Mouse (Mus musculus) limb, embryonic 14.5 days (tissue): ENCODE data around the gene 9930111J21Rik2. TPM values are rescaled to one million over a fixed set of nuclear protein-coding genes. Genes with fewer than 3 reads are reported as not detected.
"Not testable (repeated sequence)": the region's sequence is repeated elsewhere in the genome, so short reads cannot be mapped to it uniquely, and the experiment has no call there.

Experiments
- ATAC-seq: fragments of 200-750 bp; cut with Nextera tagmentation; 2 replicates; pipeline ENCODE4 v1.8.0; 2017; ENCODE audit warnings: low read depth, moderate number of reproducible peaks, moderate TSS enrichment; ENCODE audit not compliant: low FRiP score
- DNase-seq: peaks from one replicate; pipeline ENCODE4 v3.0.0-alpha.2; 2015; ENCODE audit warnings: low spot score
- H3K27ac ChIP-seq: fragments of 300-500 bp; sonication (generic); replicated peaks from 2 replicates; pipeline ENCODE4 v1.5.1; 2014; ENCODE audit warnings: low read depth, mild to moderate bottlenecking, low read length, moderate library complexity, mixed read lengths
- H3K27me3 ChIP-seq: fragments of 300-500 bp; sonication (generic); 2 replicates; pipeline ENCODE4 v1.6.1; 2014; ENCODE audit warnings: low read length, mixed read lengths; ENCODE audit not compliant: control insufficient read depth, insufficient read depth
- H3K36me3 ChIP-seq: fragments of 300-500 bp; sonication (generic); 2 replicates; pipeline ENCODE4 v1.6.1; 2014; ENCODE audit warnings: mild to moderate bottlenecking, low read length, moderate library complexity, mixed read lengths; ENCODE audit not compliant: control insufficient read depth, insufficient read depth
- H3K4me1 ChIP-seq: fragments of 300-500 bp; sonication (generic); 2 replicates; pipeline ENCODE4 v1.6.1; 2014; ENCODE audit warnings: antibody characterized with exemption, low read length, mixed read lengths; ENCODE audit not compliant: control insufficient read depth, insufficient read depth
- H3K4me2 ChIP-seq: fragments of 300-500 bp; sonication (generic); replicated peaks from 2 replicates; pipeline ENCODE4 v1.6.1; 2014; ENCODE audit warnings: low read depth, mild to moderate bottlenecking, low read length, moderate library complexity; ENCODE audit not compliant: severe bottlenecking
- H3K4me3 ChIP-seq: fragments of 300-500 bp; sonication (generic); replicated peaks from 2 replicates; pipeline ENCODE4 v1.5.1; 2014; ENCODE audit warnings: low read length
- H3K9ac ChIP-seq: fragments of 300-500 bp; sonication (generic); 2 replicates; pipeline ENCODE4 v1.6.1; 2014; ENCODE audit warnings: mild to moderate bottlenecking, low read depth, low read length, moderate library complexity; ENCODE audit not compliant: severe bottlenecking
- H3K9me3 ChIP-seq: fragments of 300-500 bp; sonication (generic); 2 replicates; pipeline ENCODE4 v1.6.1; 2016; ENCODE audit warnings: low read length; ENCODE audit not compliant: control insufficient read depth
- POLR2A ChIP-seq: fragments of 200-500 bp; IDR thresholded peaks from 2 replicates; pipeline ENCODE4 v1.8.0; 2012; ENCODE audit warnings: inconsistent platforms, mild to moderate bottlenecking, moderate library complexity, borderline replicate concordance; ENCODE audit not compliant: insufficient read depth, insufficient read length; ENCODE audit errors: extremely low read depth
- WGBS: fragments of 180-500 bp; shearing (Covaris S2); extraction: QIAGEN DNeasy Blood & Tissue Kit; methylation state at CpG from one replicate; pipeline ENCODE4 v1.1.7; 2014; 5-methylcytosine and 5-hydroxymethylcytosine counted together
- polyA plus RNA-seq, 2 experiments: library from polyadenylated mRNA; depleted of rRNA in 1 of 2; stranded (reverse) in 1 of 2; unstranded in 1 of 2; fragments of >200 nt; fragmentation: Nextera tagmentation in 1 of 2; extraction: Ambion mirVana in 1 of 2; gene quantifications; 2 replicates each; pipeline versions ENCODE4 v1.2.1 to v1.2.3; 2012 to 2014

Gene 9930111J21Rik2
- 0.24 and 0.50 TPM in 2 replicates for polyA plus RNA-seq (2012; rRNA removed)
- polyA plus RNA-seq (2014; fragmentation: Nextera tagmentation; extraction: Ambion mirVana): 0.12 and 0.64 TPM in 2 replicates

DNA sequence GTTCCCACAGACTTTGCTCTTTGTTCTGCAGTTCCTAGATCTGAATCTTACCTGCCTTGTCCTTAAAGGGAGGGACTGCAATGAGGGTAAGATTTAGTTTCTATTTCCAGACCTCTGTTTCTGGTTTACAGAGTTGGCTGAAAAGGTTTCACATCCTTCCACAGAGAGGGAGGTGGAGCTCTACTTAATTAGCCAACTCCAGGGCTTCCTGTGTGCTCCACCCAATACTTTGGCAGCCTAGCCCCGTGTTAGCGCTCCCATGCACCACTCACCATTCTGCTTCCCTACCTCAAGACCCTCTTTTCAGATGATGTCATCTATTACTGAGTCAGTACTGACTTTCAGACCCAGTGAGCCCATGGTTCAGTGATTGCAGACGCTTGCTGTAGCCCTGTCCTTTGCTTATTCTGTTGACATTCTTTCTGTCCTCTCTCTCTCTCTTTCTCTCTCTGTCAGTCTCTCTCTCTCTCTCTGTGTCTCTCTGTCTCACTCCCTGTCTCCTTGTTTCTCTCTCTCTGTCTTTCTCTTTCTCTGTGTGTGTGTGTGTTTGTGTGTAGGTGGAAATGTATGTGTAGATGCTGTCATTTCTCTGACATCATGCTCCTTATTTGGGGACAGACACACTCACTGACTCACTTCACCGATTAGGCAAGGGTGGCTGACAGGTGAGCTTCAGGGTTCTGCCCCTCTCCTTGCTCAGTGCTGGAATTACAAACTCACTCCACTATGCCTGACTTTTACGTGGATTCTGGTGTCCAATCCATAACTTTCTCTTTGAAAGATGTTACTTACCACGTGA lies at the start of gene 9930111J21Rik2:
Gene 9930111J21Rik2, minus strand, starts transcription at position 150 of the 799 bp plus-strand sequence.
- not testable (repeated sequence) for H3K36me3 ChIP-seq, H3K4me2 ChIP-seq, H3K9me3 ChIP-seq, H3K27me3 ChIP-seq, H3K9ac ChIP-seq, H3K4me3 ChIP-seq, ATAC-seq, H3K4me1 ChIP-seq, H3K27ac ChIP-seq, DNase-seq
- WGBS: 82% methylated on average over 1 of the region's 6 CpGs

DNA sequence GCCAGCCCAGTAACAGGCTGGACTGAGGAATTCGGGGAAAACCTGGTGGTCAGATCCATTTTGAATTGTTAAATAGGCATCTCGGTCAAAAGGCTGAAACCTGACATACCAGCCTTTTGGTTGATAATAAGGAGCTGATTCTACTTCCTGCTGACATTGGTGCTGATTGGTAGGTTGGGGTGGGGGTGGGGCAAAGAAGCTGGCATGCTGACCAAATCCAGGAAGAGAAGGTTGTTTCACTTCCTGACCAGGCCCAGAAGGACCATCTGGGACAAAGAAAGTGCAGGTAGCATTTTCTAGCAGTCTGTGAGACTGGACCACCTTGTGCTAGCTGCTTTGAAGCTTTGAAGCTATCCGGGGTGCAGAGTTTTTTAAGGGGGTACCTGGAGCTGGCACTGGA lies 49.4 kb upstream of the 9930111J21Rik2 start:
- no peak for TF ChIP-seq POLR2A
- DNase-seq (no peak), ATAC-seq (no peak)
- Histone ChIP-seq H3K4me2 (no peak overlapping the region), H3K4me3 (no peak overlapping the region), H3K4me1 (no peaks in the 10 kb centered on the region), H3K9me3 (no peaks in the 10 kb centered on the region), H3K27ac (no peak overlapping the region), H3K9ac (no peak overlapping the region), H3K27me3 (no peaks in the 10 kb centered on the region), H3K36me3 (no peaks in the 10 kb centered on the region)
- WGBS: 83% methylated on average over 3 of the region's 3 CpGs

DNA sequence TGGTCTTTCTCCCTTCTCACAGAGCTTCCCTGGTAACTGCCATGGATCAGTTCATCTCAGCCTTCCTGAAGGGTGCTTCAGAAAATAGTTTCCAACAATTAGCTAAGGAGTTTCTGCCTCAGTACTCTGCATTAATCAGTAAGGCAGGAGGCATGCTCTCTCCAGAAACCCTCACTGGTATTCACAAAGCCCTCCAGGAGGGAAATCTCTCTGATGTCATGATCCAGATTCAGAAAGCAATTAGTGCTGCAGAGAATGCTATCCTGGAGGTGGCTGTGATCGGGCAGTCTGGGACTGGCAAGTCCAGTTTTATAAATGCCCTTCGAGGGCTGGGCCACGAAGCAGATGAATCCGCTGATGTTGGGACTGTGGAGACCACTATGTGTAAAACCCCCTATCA lies 44.3 kb upstream of the 9930111J21Rik2 start:
- Histone ChIP-seq H3K4me1 (no peaks in the 10 kb centered on the region), H3K9ac (no peak overlapping the region), H3K4me3 (no peak overlapping the region), H3K36me3 (no peaks in the 10 kb centered on the region), H3K4me2 (no peak overlapping the region), H3K27ac (no peak overlapping the region), H3K27me3 (no peaks in the 10 kb centered on the region), H3K9me3 (no peaks in the 10 kb centered on the region)
- no peak for ATAC-seq
- DNase-seq: no peak
- 82% methylated on average over 4 of the region's 4 CpGs for WGBS
- TF ChIP-seq POLR2A: no peak

DNA sequence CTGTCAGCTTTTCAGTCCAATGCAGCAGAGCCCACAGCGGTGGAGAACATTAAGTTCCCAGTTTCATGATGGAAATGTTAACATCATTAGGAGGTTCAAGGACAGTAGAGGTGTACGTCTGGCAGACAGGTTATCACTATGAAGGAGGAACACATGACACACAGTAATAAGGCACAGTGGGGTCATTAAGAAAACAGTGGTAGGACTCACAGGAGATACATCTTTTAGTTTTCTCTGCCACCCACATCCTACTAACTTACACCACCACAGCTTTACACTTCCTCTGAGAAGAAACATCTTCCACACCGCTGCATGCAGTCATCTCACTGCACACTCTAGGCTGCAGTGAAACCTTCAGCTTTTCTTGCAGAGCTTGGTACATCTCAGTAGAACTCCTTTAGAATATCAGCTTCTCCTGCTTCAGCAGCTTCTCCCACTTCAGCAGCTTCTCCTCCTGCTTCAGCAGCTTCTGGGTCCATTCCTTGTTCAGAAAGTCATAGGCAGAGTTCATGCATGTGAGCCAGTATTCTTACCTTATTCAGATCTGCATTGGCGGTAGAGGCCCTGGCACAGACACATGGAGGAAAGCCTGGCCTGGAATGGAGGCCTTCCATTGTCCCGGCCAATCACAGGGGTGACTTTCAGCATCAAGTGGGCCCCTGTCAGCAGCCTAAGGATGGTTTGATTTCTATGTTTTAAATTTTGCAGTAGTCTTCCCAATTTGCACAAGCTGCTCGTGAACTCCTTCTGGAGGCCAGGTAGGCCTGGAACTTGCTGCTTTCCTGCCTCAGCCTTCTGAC lies 43.0 kb upstream of the 9930111J21Rik2 start:
- no peak for DNase-seq
- no peaks in the 10 kb centered on the region for H3K27me3 ChIP-seq
- ATAC-seq: no peak
- no peak overlapping the region for H3K4me3 ChIP-seq
- H3K9ac ChIP-seq: no peak overlapping the region
- no peak for TF ChIP-seq POLR2A
- H3K4me1 ChIP-seq: no peaks in the 10 kb centered on the region
- H3K4me2 ChIP-seq: no peak overlapping the region
- no peaks in the 10 kb centered on the region for H3K9me3 ChIP-seq
- 78% methylated on average over 6 of the region's 6 CpGs for WGBS
- no peak overlapping the region for H3K27ac ChIP-seq
- no peaks in the 10 kb centered on the region for H3K36me3 ChIP-seq

DNA sequence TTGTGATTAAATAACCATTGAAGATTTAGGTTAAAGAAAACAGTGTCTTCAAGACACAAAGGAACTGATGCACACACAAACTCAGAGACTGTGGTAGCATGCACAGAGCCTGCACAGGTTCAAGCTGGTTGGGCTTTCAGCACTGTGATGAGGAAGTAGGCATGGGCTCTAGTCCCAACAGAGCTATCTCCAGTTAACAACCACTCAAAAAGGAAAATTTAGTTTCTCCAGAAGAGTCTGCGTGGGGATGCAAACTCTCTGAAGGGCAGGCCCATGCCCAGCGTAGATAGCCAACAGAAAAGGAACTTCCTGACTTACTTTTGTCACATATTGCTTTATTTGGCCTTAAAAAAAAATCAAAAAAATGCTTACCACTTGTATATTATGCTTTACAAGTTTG lies 41.7 kb upstream of the 9930111J21Rik2 start:
- ATAC-seq (no peak), DNase-seq (no peak)
- Histone ChIP-seq H3K27ac (no peak overlapping the region), H3K9ac (no peak overlapping the region), H3K4me3 (no peak overlapping the region), H3K4me1 (no peaks in the 10 kb centered on the region), H3K9me3 (no peaks in the 10 kb centered on the region), H3K4me2 (no peak overlapping the region), H3K27me3 (no peaks in the 10 kb centered on the region), H3K36me3 (no peaks in the 10 kb centered on the region)
- 89% methylated on average over 2 of the region's 2 CpGs for WGBS
- TF ChIP-seq POLR2A: no peak
